Mouse (Mus musculus) liver, embryonic 14.5 days (tissue): ENCODE measurements around the gene Slc22a15.

Experiments used
- CTCF ChIP-seq: IDR thresholded peaks from 2 replicates; pipeline ENCODE4 v1.5.1; 2016; ENCODE audit warnings: antibody characterized with exemption, low read depth, control low read depth
- EP300 ChIP-seq: IDR thresholded peaks from 2 replicates; pipeline ENCODE4 v1.6.1; 2016; ENCODE audit warnings: antibody characterized with exemption, low read depth

- no peak for TF ChIP-seq CTCF
- no peak for TF ChIP-seq EP300
These were observed 9.6 kb upstream of the Slc22a15 start for GRCm38 (mm10) chr3:101933820-101934219.
